Mouse (Mus musculus): ENCODE measurements around the gene Apcs.

Gene Apcs

DNA sequence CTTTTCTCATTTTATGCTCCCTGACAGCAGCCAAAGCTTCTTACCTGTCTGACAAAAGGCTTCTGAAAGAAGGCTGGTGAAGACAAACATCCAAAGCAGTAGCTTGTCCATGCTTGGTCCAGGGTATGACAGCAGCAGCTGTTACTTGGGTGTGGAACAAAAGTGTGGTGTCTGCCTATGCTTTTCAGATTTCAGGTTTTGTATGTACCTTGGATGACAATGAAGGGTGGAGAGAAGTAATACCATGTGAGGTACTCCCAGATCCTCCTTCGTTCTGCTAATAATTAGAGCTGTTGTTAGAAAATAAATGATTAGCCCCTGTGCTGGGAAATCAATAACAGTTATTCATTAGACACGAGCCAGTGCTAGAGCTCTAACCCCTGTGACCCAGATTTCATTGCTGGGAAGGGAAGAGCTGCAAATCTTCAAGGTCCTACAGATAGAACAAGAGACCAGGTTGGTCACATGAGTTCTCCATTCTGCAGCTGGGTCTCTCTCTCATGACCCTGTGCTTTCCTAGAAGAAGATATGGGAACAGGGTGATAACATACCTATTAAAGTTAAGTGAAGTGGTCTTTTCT lies at the start of gene Apcs:
Gene Apcs, minus strand, starts transcription at position 265 of the 581 bp plus-strand sequence.
- in situ Hi-C loops (cut with MboI; ENCODE audit: low sequenced_read_pairs): no loop called here

DNA sequence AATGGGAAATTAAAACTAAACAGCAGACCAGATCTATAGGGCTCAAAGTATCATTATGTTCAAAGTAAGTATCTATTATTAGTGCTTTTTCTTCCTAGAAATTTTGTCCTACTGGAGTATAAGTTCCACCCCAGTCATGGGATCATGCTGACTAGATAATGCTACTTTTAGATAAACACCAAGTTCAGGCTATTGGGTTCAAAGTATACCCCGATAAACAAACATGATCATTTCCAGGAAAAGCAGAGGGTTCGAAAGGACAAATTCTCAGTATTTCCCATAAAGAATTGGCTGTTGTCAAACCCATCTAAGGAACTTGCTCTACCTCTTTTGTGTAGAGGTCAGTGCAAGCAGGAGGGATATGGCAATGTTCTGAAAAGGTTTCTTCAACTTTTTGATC lies 37.4 kb upstream of the Apcs start:
- in situ Hi-C loops (cut with MboI; ENCODE audit: low sequenced_read_pairs): no loop called here

DNA sequence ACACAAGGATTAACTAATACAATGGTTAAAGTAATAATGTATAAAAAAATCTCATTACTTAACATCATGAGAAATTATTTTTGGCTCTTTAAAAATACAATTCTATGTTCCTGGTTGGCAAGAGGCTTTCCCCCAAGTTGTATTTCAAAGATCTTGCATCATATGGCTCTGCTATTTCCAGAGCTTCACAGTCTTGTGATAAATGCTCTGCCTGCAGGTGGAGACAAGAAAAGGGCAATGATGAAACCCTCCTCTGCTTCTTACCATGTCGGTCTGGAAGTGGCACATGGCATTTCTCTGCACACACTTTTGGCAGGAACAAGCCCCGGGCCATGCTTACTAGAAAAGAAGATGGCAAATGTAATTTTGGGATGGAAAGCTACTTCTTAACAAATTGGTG lies 23.6 kb upstream of the Apcs start:
- in situ Hi-C loops (cut with MboI; ENCODE audit: low sequenced_read_pairs): no loop called here

DNA sequence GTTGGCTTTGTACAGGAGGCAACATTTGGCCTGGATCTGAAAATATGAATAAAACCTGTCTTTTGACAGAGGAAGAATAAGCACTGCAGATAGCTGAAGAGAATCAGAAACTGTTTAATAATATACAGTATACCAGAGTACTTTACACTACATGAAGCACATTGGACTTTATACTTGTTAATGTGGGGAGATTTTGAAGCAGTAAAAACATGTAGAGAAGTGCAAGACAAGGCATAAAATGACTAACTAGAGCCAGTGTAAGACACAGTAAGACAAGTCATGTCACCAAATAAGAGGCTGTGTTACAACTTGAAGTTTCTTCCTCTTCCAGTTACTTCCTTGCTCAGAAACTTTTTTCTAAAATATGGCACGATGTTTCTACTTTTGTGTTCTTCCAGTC lies 22.3 kb upstream of the Apcs start:
- in situ Hi-C loops (cut with MboI; ENCODE audit: low sequenced_read_pairs): no loop called here

DNA sequence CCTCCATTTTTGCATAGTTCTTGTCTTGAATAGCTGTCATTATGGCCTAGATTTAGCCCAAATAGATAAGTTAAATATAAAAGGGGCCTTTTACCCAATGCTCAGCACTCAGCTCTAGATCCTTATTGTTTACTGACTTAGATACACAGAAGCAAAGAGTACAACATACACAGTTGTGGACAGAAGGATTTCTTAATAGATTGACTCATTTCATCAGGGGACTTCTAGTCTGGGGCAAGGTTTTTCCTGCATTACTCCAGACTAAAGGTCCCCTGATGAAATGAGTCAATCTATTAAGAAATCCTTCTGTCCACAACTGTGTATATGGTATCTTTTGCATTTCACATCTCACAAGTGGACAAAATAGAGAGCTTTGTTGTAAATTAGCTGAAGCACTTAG lies 8.5 kb upstream of the Apcs start:
- in situ Hi-C loops (cut with MboI; ENCODE audit: low sequenced_read_pairs): no loop called here

DNA sequence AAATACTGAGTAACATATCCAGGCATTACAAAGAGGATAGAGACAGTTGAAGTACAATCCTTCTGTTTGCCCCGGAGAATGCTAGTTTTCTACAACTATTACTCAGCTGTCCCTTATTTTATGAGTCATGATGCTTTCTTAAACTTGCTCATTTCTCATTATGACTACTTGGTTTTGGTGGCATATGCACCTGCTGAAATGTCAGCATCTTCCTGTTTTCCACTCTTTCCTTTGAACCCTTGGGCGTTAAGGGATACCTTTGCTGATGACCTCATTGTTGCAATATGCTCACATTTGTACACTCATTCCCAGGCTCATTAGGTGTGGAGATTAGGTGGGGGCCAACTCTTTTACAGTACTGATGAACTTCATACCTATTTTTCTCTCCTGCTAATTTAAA lies 594 bp upstream of the Apcs start:
- in situ Hi-C loops (cut with MboI; ENCODE audit: low sequenced_read_pairs): no loop called here

DNA sequence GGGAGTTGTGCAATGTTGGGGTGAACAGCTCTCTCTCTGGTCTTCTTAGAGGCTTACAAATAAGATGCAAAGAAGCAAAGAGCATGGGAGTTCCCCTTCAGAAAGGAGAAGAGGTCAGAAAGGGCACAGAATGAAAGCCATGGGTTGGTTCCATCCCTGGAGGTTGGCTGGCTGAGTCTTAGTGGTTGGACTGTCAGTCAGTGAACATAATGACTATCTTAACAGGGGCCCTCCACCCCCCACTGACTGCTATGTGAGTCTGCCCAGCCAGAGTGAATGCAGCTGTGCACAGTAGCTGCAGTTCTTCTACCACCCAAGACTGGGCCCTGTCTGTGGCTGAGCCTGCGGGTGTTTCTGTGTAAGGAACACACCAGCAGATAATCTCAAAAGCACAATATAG lies 18.2 kb downstream of the Apcs start:
- in situ Hi-C loops (cut with MboI; ENCODE audit: low sequenced_read_pairs): no loop called here

DNA sequence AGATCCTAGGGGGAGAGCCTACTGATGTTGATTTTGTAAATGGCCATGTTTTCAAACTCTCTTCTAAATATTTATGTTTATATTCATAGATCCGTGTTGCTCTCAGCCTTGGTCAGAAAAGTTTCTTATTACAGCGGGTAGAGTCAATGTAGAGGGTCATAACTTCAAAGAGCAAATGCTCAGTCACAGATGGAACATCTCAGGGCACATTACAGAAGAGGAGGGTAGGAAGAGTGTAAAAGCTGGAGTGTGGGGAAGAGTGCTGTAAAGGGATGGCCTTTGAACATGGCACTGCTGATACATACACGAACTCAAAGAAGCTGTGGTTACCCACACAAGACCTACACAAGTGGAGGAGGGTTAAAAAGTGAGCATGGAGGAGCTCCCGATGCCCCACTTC lies 19.6 kb downstream of the Apcs start:
- in situ Hi-C loops (cut with MboI; ENCODE audit: low sequenced_read_pairs): no loop called here

DNA sequence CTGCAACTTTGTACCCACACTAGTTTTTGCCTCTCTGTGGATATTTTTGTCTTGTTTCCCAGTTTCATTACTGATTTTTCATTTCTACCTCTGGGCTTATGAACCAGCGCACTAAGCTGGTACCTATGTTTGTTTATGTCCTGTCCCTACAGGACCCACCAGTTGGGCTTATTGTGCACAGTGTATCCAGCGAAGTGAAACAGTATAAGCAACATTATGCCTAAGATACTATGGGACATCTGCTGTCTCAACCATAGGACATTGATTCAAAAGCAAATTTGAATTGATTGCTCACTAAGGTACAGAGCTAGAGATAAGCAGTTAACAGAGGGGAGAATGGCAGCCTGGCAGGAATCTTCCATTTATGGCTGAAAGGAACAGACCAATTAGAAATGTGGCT lies 46.7 kb downstream of the Apcs start:
- in situ Hi-C loops (cut with MboI; ENCODE audit: low sequenced_read_pairs): no loop called here

DNA sequence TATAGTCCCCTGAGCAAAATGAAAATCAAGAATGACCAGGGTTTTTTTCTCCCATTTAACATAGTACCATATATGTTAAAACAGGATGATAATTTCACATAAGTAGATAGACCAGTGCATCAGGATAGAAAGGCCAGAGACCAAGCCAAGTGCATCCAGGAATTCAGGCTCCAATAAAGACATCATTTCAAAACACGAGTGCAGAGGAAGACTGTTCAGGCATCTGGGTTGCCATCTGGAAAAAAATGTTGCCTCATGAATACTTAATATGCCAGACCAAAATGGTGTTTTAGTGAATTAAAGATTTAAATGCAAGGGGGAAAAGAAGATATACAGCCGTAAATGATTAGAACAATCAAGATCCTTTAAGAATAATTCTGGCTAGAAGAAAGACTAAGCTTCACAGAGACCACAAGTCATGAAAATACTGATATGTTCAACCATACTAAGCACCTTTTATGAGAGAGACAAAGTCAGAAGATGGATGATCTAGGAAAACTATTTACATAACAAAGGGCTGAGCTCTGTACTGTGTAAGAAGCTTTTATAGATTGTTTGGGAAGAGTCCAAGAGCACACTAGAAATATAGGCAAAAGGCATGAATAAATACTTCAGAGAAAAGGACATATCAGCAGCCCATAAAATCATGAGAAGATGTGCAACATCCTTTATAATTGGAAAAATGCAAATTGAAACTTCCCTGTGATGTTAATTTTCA lies 47.6 kb downstream of the Apcs start:
- in situ Hi-C loops (cut with MboI; ENCODE audit: low sequenced_read_pairs): no loop called here

Measured in CH12F3 (cell line).